Mouse (Mus musculus) thymus, adult 2 months (tissue): ENCODE results near the gene Bpifb9a.

ENCODE experiments used
- CTCF ChIP-seq: fragments of 200-500 bp; IDR thresholded peaks from 2 replicates; pipeline ENCODE4 v1.5.1; 2012; ENCODE audit warnings: mild to moderate bottlenecking, control low read depth, low read length, moderate library complexity, borderline replicate concordance; ENCODE audit not compliant: control insufficient read depth, poor library complexity, insufficient read depth; ENCODE audit errors: extremely low read depth
- POLR2A ChIP-seq: fragments of 200-500 bp; IDR thresholded peaks from 2 replicates; pipeline ENCODE4 v1.6.1; 2012; ENCODE audit warnings: mild to moderate bottlenecking, low read length, control low read depth, moderate library complexity; ENCODE audit not compliant: control insufficient read depth, poor library complexity, insufficient read depth; ENCODE audit errors: extremely low read depth

DNA sequence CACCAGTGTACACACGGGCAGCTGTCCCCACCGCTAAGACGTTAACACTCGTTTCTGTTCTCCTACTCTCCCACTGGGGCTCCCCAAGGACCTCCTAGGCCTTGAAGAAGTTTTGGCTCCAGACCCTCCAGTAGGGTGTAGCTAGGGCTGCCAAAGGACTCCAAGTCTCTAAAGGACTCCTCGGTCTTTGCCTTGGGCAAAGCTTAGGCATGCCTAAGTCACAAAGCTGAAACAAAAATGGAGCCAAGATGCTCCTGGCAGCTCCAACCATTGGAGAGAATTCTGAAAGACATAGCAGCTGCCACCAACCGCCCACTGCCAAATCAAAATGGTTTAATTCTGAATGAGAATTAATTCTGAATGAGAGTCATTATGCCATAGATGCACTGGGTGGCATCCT lies 24.2 kb upstream of the Bpifb9a start:
- TF ChIP-seq CTCF (no peak), POLR2A (no peak)
